Mouse (Mus musculus): ENCODE data around the gene Tmem63b.

DNA sequence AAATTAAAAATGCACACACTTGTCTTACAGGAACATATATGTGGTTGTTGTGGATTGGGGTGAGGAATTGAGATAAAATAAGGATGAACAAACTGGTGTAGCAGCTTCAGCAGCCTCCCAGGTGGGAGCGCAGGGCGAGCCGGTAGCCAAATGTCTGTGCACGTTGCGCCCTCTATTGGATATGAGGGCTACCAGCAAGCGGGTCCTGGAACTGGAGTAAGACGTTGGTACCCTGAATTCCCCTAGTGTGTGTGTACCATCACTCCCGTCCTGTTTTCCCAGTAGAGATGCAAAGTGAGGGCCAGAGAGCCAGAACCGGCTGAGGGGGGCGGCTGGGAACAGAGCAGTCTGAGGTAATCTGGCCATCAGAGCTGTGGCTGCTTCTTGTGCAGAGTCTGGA is 31.6 kb upstream of the Tmem63b start:
- TF ChIP-seq MAFK (IDR thresholded peaks at IDR 0.05; ENCODE audit: insufficient read depth, low read depth, low read length) (no peak), ZNF384 (IDR thresholded peaks at IDR 0.05; ENCODE audit: low read depth, low read length) (no peak), HCFC1 (IDR thresholded peaks at IDR 0.05; ENCODE audit: borderline replicate concordance, insufficient read depth, low read length) (no peak)

Data from ES-E14 (cell line).